Mouse (Mus musculus) embryonic facial prominence, embryonic 10.5 days (tissue): ENCODE data around the gene Zg16. TPM values are rescaled to one million over a fixed set of nuclear protein-coding genes. Genes with fewer than 3 reads are reported as not detected.

Experiments used
- DNase-seq: peaks from one replicate; pipeline ENCODE4 v3.0.0-alpha.2; 2017; ENCODE audit warnings: low spot score
- H3K27ac ChIP-seq: fragments of 300-500 bp; sonication (generic); replicated peaks from 2 replicates; pipeline ENCODE4 v1.5.1; 2016; ENCODE audit warnings: mild to moderate bottlenecking
- H3K27me3 ChIP-seq: fragments of 300-500 bp; sonication (generic); replicated peaks from 2 replicates; pipeline ENCODE4 v1.6.1; 2016; ENCODE audit warnings: low read depth, mild to moderate bottlenecking; ENCODE audit not compliant: poor library complexity, severe bottlenecking
- H3K36me3 ChIP-seq: fragments of 300-500 bp; sonication (generic); replicated peaks from 2 replicates; pipeline ENCODE4 v1.6.1; 2016; ENCODE audit warnings: mild to moderate bottlenecking, moderate library complexity
- H3K4me1 ChIP-seq: fragments of 300-500 bp; sonication (generic); 2 replicates; pipeline ENCODE4 v1.6.1; 2016
- H3K4me3 ChIP-seq: fragments of 300-500 bp; sonication (generic); 2 replicates; pipeline ENCODE4 v1.5.1; 2016; ENCODE audit warnings: mild to moderate bottlenecking, moderate library complexity
- H3K9me3 ChIP-seq: fragments of 300-500 bp; sonication (generic); 2 replicates; pipeline ENCODE4 v1.6.1; 2016; ENCODE audit warnings: mild to moderate bottlenecking
- WGBS: fragments of 180-500 bp; shearing (Covaris S2); methylation state at CpG from one replicate; pipeline ENCODE4 v1.1.7; 2016; 5-methylcytosine and 5-hydroxymethylcytosine counted together
- polyA plus RNA-seq: library from polyadenylated mRNA; unstranded; fragments of >200 nt; fragmentation: Nextera tagmentation; extraction: Ambion mirVana; gene quantifications from 2 replicates; pipeline ENCODE4 v1.2.1, GENCODE M21; 2016

The Zg16 gene
- polyA plus RNA-seq, 1 experiment from 2014 or later, result not detected

DNA sequence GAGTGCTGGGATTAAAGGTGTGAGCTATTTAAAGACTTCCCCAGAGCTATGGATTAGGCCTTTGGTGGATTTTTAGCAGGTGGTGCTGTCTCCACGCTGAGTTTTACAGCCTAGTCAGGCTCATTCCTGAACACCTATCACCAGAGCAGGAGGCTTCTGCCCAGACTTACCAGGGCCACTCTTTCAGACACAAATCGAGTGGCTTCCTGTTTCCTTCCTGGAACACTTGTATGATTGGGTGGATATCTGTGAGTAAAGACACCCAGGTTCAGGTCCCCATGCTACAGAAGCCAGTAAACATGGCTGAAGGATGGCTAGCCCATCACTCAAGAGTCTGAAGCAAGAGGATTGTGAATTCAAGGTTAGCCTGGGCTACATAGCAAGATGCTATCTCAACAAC, 4.1 kb downstream of the Zg16 start:
- no peaks in the 10 kb centered on the region for H3K9me3 ChIP-seq
- no peaks in the 10 kb centered on the region for H3K27me3 ChIP-seq
- no peaks in the 10 kb centered on the region for H3K4me1 ChIP-seq
- no peak for DNase-seq
- H3K27ac ChIP-seq, result no peak overlapping the region
- H3K36me3 ChIP-seq, result no peaks in the 10 kb centered on the region
- 59% methylated on average over 2 of the region's 2 CpGs for WGBS
- no peak overlapping the region for H3K4me3 ChIP-seq

DNA sequence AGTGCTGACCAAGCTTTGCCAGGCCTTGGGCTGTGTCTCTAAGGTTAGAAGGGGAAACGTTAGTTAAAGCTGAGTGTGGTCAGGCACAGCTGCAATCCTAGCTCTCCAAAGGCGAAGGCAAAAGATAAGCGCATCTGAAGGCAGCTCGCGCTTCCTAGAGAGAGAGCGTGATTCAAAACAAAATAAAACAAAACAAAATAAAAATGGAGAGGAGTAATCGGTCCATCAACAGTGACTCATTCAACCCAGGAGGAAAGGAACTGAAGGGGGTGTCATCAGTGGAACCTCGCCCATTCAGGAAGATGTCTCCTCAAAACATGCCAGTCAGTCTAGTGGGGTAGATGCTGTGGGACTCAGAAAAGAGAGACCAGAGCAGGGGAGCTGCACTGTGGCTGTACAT, 4.9 kb downstream of the Zg16 start:
- Histone ChIP-seq H3K9me3 (no peaks in the 10 kb centered on the region), H3K4me3 (no peak overlapping the region), H3K4me1 (no peaks in the 10 kb centered on the region), H3K27me3 (no peaks in the 10 kb centered on the region), H3K36me3 (no peaks in the 10 kb centered on the region), H3K27ac (no peak overlapping the region)
- DNase-seq, result no peak
- 84% methylated on average over 8 of the region's 8 CpGs for WGBS

DNA sequence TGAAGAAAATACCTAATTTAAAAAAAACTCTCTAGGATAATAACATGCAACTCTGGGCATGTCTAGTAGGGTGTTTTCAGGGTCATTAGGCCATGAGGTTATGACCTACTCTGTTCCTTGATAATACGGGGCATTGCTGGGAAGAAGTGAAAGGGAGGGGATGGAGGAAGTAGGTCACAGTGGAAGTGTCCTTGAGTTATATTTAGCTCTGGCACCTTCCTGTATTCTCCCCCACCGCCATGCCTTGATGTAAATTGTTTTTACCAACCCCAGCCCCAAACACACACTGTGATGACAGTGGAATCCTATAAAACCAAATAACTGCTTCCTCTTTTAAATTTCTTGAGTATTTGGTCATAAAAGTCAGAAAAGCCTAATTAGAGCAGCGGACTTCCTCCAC, 7.1 kb downstream of the Zg16 start:
- no peaks in the 10 kb centered on the region for H3K4me1 ChIP-seq
- 58% methylated on average over 3 of the region's 3 CpGs for WGBS
- H3K27ac ChIP-seq, result no peak overlapping the region
- 0 out of 2 replicates have a peak, but pooled peaks cover 3% of the 10 kb centered on the region for H3K9me3 ChIP-seq
- no peaks in the 10 kb centered on the region for H3K36me3 ChIP-seq
- no peaks in the 10 kb centered on the region for H3K27me3 ChIP-seq
- no peak overlapping the region for H3K4me3 ChIP-seq
- no peak for DNase-seq

DNA sequence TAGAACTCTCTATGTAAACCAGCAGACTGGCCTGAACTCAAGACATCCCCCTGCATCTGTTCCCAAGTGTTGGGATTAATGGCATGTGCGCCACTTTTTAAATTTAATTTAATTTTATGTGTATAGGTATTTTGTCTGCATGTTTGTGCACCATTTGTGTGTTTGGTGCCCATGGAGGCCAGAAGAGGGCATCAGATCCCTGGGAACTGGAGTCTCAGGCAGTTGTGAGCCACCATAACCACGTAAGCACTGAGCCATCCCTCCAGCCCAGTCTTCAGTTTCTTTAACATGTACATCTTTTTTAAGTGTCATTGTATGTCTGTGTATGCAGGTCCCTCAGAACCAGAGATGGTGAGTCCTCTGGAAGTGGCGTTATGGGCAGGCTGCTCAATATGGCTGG, 9.4 kb downstream of the Zg16 start:
- WGBS, result 80% methylated on average over 3 of the region's 3 CpGs
- Histone ChIP-seq H3K4me3 (no peak overlapping the region), H3K36me3 (no peaks in the 10 kb centered on the region), H3K4me1 (no peaks in the 10 kb centered on the region), H3K27ac (no peak overlapping the region), H3K9me3 (0 out of 2 replicates have a peak, but pooled peaks cover 5% of the 10 kb centered on the region), H3K27me3 (no peaks in the 10 kb centered on the region)
- DNase-seq, result no peak

DNA sequence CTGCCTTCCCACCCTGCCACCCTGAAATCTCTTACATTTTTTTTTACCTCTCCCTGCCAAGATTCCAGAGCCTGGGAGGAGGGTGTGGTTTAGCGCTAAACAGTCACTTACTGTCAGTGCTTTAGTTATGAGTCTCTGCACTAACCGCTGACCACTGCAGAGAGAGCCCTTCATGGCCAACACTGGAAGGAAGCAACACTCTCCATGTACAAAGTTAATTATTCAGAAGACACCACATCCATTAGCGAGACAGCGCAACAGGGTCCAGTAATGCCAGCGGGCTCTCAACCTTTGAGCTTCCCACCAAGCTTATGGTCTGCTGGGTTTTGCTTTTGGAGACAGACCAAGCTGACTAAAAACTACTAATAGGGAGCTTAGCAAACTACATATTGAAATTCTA, 10.9 kb downstream of the Zg16 start:
- no peak overlapping the region for H3K4me3 ChIP-seq
- 0 out of 2 replicates have a peak, but pooled peaks cover 5% of the 10 kb centered on the region for H3K9me3 ChIP-seq
- 91% methylated on average over 5 of the region's 5 CpGs for WGBS
- no peaks in the 10 kb centered on the region for H3K36me3 ChIP-seq
- DNase-seq, result no peak
- H3K27me3 ChIP-seq, result no peaks in the 10 kb centered on the region
- 0 out of 2 replicates have a peak, but pooled peaks cover 3% of the 10 kb centered on the region for H3K4me1 ChIP-seq
- no peak overlapping the region for H3K27ac ChIP-seq

DNA sequence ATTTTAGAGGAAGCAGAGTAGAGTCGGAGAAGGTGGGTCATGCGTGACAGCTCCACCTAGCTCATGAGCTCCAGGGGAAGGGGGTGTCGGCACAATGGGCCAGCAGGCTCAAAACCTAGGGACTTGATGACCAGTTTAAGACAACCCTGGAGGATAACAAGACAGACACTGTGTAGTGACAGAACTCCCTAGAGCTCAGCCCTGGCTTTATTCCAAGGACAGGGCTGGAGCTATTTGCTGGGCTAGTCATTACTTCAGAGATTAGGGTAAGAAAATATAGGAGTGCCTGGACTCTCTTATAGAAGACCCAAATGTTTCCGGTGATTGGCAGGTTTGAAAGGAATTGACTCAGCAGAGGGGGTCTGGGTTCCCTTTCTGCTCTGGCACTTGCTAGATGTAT, 13.9 kb downstream of the Zg16 start:
- no peak for DNase-seq
- no peak overlapping the region for H3K4me3 ChIP-seq
- H3K9me3 ChIP-seq, result 0 out of 2 replicates have a peak, but pooled peaks cover 5% of the 10 kb centered on the region
- H3K27me3 ChIP-seq, result no peaks in the 10 kb centered on the region
- H3K27ac ChIP-seq, result no peak overlapping the region
- no peaks in the 10 kb centered on the region for H3K36me3 ChIP-seq
- 82% methylated on average over 4 of the region's 4 CpGs for WGBS
- H3K4me1 ChIP-seq, result 0 out of 2 replicates have a peak, but pooled peaks cover 3% of the 10 kb centered on the region

DNA sequence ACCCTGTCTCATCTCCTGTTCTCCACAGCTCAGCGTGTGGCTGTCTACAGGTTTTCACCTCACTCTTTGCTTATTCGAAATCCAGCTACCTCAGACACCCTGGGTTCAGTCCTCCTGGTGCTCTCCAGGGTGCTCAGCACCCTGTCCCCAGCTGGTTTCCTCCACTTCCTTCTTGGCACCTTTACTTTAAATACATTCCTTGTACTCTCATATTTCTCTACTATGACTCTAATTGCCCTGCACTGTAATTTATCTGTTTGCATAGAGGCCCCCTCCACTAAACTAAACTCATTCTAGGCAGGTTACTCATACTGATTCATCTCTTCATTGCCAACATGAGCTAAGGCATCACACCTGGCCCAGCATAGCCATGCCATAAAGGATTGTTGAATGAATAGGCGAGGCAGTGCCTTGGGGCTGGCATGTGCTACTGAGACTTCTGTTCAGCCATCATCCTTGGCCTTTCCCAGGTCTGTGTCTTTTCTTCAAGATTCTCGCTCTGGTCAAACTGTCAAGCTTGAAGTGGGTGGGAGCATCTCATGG, 16.2 kb downstream of the Zg16 start:
- Histone ChIP-seq H3K27me3 (no peaks in the 10 kb centered on the region), H3K27ac (no peak overlapping the region), H3K36me3 (no peaks in the 10 kb centered on the region), H3K9me3 (0 out of 2 replicates have a peak, but pooled peaks cover 5% of the 10 kb centered on the region), H3K4me1 (0 out of 2 replicates have a peak, but pooled peaks cover 3% of the 10 kb centered on the region), H3K4me3 (no peak overlapping the region)
- WGBS, result 72% methylated on average over 4 of the region's 4 CpGs
- no peak for DNase-seq

DNA sequence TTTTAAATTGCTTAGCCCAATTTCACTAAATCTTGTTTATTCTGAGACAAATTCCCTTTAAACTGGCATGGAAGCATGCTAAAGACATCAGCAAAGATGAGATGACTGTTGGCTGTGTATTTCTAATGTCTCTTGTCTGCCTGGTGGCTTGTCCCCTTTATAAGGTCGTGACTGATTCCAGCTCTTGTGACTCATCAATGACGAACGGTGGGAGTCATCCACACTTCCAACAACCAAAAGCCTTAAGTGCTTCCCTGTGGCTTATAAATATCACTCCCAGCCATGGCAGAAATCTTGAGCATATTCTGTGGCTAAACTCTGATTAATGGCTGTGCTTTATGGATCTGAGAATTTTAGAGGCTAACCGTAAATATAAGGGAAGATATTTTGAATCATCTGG, 20.8 kb downstream of the Zg16 start:
- 89% methylated on average over 4 of the region's 4 CpGs for WGBS
- no peaks in the 10 kb centered on the region for H3K4me1 ChIP-seq
- no peak for DNase-seq
- no peak overlapping the region for H3K4me3 ChIP-seq
- H3K27me3 ChIP-seq, result no peaks in the 10 kb centered on the region
- no peaks in the 10 kb centered on the region for H3K36me3 ChIP-seq
- H3K27ac ChIP-seq, result no peak overlapping the region
- no peaks in the 10 kb centered on the region for H3K9me3 ChIP-seq

DNA sequence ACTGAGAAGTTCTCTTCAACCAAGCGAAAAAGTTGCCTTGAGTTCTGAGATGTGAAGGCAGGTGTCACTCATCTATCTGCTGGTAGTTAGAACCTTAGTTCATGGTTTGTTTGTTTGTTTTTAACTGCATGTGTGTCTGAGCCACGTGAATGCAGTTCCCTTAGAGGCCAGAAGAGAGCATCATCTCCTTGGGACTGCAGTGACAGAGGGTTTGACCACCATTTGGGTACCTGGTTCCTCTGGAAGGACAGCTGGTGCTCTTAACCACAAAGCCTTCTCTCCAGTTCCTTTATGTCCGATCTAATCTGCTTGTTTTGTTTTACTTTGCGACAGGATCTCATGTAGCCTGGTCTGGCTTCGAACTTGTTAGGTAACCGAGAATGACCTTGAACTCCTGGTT, 21.6 kb downstream of the Zg16 start:
- Histone ChIP-seq H3K9me3 (no peaks in the 10 kb centered on the region), H3K27me3 (no peaks in the 10 kb centered on the region), H3K4me1 (no peaks in the 10 kb centered on the region), H3K27ac (no peak overlapping the region), H3K36me3 (no peaks in the 10 kb centered on the region), H3K4me3 (no peak overlapping the region)
- DNase-seq, result no peak
- 85% methylated on average over 6 of the region's 6 CpGs for WGBS

DNA sequence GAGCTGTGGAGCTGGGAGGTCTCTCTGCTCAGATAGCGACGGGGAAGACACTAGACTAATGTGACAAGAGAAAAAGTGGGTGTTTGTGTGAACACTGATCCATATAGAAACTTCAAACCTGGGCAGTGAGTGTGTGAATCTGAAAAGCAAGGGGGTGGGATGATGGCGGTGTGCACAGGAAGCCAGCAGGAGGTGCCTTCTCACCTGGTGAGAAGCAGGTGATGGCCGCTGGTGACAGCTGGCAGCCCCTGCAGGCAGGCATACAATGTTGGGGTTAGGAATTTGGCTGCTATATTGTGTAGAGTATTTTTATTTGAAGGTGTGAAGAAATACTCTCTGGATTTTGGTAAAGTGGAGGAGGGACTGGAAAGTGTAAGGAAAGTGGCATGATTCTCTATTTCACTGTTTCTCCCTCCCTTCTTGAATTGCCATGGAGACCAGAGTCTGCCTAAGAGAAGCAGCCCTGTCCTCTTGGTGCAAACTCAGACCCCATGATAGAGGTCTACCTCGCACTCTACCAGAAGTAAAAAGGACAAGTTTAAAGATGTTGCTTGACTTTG, 32.0 kb downstream of the Zg16 start:
- Histone ChIP-seq H3K9me3 (no peaks in the 10 kb centered on the region), H3K27ac (no peak overlapping the region), H3K36me3 (no peaks in the 10 kb centered on the region), H3K4me1 (no peaks in the 10 kb centered on the region), H3K27me3 (no peaks in the 10 kb centered on the region), H3K4me3 (no peak overlapping the region)
- WGBS, result 70% methylated on average over 5 of the region's 5 CpGs
- DNase-seq, result no peak

DNA sequence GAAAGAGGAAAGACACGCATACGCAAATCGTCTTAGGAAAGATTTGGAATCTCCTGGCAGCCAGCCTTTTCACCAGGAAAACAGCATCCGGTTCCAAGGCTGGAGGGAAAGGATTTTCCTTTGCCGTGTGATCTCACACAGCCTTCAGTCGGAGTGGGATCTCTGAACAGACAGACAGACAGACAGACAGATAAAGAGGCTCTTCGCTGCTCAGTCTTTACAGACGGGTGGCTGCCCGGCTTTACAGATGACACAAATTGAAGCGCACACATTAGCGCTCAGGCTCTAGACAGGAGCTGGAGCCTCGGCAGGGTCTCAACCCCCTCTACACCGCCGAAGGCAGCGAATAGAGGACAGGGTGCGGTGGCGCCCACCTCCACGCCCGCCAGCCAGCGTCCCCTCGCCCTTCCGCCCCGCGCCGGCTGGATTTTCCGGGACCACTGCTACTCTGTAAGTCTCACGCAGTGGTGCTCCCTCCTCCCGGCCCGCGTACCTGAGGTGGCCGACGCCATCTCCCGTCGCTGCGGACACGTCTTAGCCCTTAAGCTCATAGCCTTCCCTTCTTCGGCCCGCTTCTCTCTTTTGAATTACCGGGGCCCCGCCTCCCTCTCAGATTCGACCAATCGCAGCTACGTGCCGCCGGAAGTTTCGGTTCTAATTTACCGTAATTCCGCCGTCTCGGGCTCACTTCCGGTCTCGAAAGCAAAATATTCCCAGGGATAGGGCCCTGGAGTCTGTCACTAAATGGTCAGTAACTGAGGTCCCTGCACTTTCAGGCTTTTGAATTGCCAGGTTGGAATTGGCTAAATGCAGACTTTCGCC, 45.1 kb downstream of the Zg16 start, which contains the start of gene Kif22:
TSS of gene Kif22 (minus strand) at position 621 of the 822 bp plus-strand sequence.
- under 1% methylated on average over 53 of the region's 53 CpGs for WGBS
- DNase-seq, result peak; percentile 91
- Histone ChIP-seq H3K9me3 (no peaks in the 10 kb centered on the region), H3K4me3 (peak within 1 kb of the TSS; percentile 97), H3K36me3 (peaks cover 38% of the 10 kb centered on the region), H3K4me1 (peaks cover 25% of the 10 kb centered on the region), H3K27ac (peak within 1 kb of the TSS; percentile 94), H3K27me3 (no peaks in the 10 kb centered on the region)

DNA sequence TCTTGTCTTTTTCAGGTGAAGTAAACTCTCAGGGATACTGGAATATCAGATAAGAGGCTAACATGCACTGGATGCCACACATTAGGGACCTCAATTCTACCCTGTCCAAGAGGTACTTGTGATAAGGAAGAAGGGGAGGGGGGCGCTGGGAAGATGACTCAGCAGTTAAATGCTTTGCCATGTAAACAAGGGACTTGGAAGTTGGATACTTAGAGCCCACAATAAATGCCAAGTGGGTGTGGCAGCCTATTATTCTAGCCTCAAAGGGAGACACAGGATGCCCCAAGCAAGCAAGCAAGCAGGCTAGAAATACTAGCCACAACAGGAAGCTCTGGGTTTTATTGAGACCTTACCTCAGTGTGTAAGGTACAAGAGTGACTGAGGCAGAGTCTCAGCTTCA, 55.9 kb downstream of the Zg16 start:
- no peak overlapping the region for H3K27ac ChIP-seq
- H3K27me3 ChIP-seq, result no peaks in the 10 kb centered on the region
- peaks cover 12% of the 10 kb centered on the region for H3K4me1 ChIP-seq
- H3K4me3 ChIP-seq, result no peak overlapping the region
- H3K36me3 ChIP-seq, result peaks cover 86% of the 10 kb centered on the region
- DNase-seq, result no peak
- 86% methylated on average over 1 of the region's 1 CpGs for WGBS
- H3K9me3 ChIP-seq, result no peaks in the 10 kb centered on the region

DNA sequence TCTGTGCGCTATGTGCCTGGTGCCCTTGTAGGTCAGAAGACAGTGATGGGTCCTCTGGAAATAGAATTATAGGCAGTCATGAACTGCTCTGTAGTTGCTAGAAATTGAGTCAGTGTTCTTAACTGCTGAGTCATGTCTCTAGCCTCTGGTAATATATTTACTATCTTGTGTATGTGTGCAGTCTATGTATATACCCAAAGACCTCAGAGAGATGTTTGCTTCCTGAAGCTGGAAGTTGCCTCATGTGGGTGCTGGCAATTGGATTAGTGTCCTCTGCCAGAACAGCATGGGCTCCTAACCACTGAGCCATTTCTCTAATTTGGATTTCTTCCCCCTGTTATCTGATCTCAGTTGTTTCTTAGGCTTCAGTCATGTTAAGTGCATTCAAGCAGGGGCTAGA, 57.0 kb downstream of the Zg16 start:
- no peaks in the 10 kb centered on the region for H3K9me3 ChIP-seq
- DNase-seq, result no peak
- H3K4me1 ChIP-seq, result peaks cover 15% of the 10 kb centered on the region
- WGBS, result 95% methylated on average over 1 of the region's 1 CpGs
- H3K36me3 ChIP-seq, result peaks cover 80% of the 10 kb centered on the region
- no peak overlapping the region for H3K4me3 ChIP-seq
- no peak overlapping the region for H3K27ac ChIP-seq
- no peaks in the 10 kb centered on the region for H3K27me3 ChIP-seq
